Mouse (Mus musculus) embryonic facial prominence, embryonic 15.5 days (tissue): ENCODE data around the gene Skp2. TPM values are rescaled to one million over a fixed set of nuclear protein-coding genes. Genes with fewer than 3 reads are reported as not detected.

Source experiments
- ATAC-seq: fragments of 200-750 bp; cut with Nextera tagmentation; 2 replicates; pipeline ENCODE4 v1.8.0; 2017; ENCODE audit warnings: low read depth, moderate TSS enrichment; ENCODE audit not compliant: insufficient number of reproducible peaks, low FRiP score, low TSS enrichment
- H3K27ac ChIP-seq: fragments of 300-500 bp; sonication (generic); replicated peaks from 2 replicates; pipeline ENCODE4 v1.5.1; 2015; ENCODE audit warnings: mild to moderate bottlenecking, inconsistent platforms
- H3K27me3 ChIP-seq: fragments of 300-500 bp; sonication (generic); 2 replicates; pipeline ENCODE4 v1.6.1; 2015; ENCODE audit warnings: inconsistent platforms
- H3K36me3 ChIP-seq: fragments of 300-500 bp; sonication (generic); 2 replicates; pipeline ENCODE4 v1.6.1; 2015; ENCODE audit warnings: mild to moderate bottlenecking, inconsistent platforms
- H3K4me1 ChIP-seq: fragments of 300-500 bp; sonication (generic); 2 replicates; pipeline ENCODE4 v1.6.1; 2015; ENCODE audit warnings: inconsistent platforms
- H3K4me2 ChIP-seq: fragments of 300-500 bp; sonication (generic); replicated peaks from 2 replicates; pipeline ENCODE4 v1.6.1; 2015; ENCODE audit warnings: mild to moderate bottlenecking, inconsistent platforms
- H3K4me3 ChIP-seq: fragments of 300-500 bp; sonication (generic); replicated peaks from 2 replicates; pipeline ENCODE4 v1.5.1; 2015; ENCODE audit warnings: mild to moderate bottlenecking, inconsistent platforms
- H3K9ac ChIP-seq: fragments of 300-500 bp; sonication (generic); 2 replicates; pipeline ENCODE4 v1.6.1; 2015; ENCODE audit warnings: inconsistent platforms
- H3K9me3 ChIP-seq: fragments of 300-500 bp; sonication (generic); replicated peaks from 2 replicates; pipeline ENCODE4 v1.6.1; 2016; ENCODE audit warnings: inconsistent platforms
- WGBS: fragments of 180-500 bp; shearing (Covaris S2); methylation state at CpG from one replicate; pipeline ENCODE4 v1.1.7; 2015; 5-methylcytosine and 5-hydroxymethylcytosine counted together
- polyA plus RNA-seq: library from polyadenylated mRNA; unstranded; fragments of >200 nt; fragmentation: Nextera tagmentation; extraction: Ambion mirVana; gene quantifications from 2 replicates; pipeline ENCODE4 v1.2.1, GENCODE M21; 2015

Skp2 gene
- polyA plus RNA-seq, 1 experiment from 2014 or later: 64.2 TPM

- H3K27ac ChIP-seq: peak overlapping the region; percentile 63
- H3K36me3 ChIP-seq: peaks cover 32% of the 10 kb centered on the region
- H3K4me2 ChIP-seq: no peak overlapping the region
- WGBS: 26% methylated on average over 6 of the region's 6 CpGs
- no peak overlapping the region for H3K9ac ChIP-seq
- ATAC-seq: peak; percentile 56
- H3K9me3 ChIP-seq: no peaks in the 10 kb centered on the region
- no peak overlapping the region for H3K4me3 ChIP-seq
- H3K4me1 ChIP-seq: peaks cover 58% of the 10 kb centered on the region
- no peaks in the 10 kb centered on the region for H3K27me3 ChIP-seq
Measured at GRCm38 (mm10) chr15:9134891-9135507, 20.2 kb downstream of the Skp2 start.

- Histone ChIP-seq H3K9me3 (no peaks in the 10 kb centered on the region), H3K4me3 (no peak overlapping the region), H3K27ac (peak overlapping the region; percentile 49), H3K9ac (no peak overlapping the region), H3K4me2 (no peak overlapping the region), H3K27me3 (no peaks in the 10 kb centered on the region), H3K4me1 (peaks cover 39% of the 10 kb centered on the region), H3K36me3 (peaks cover 49% of the 10 kb centered on the region)
- WGBS: 66% methylated on average over 13 of the region's 13 CpGs
- no peak for ATAC-seq
Measured at GRCm38 (mm10) chr15:9132693-9133443, 22.4 kb downstream of the Skp2 start.

- H3K4me2 ChIP-seq: no peak overlapping the region
- peak overlapping the region; percentile 72 for H3K27ac ChIP-seq
- H3K36me3 ChIP-seq: peaks cover 49% of the 10 kb centered on the region
- ATAC-seq: no peak
- no peaks in the 10 kb centered on the region for H3K9me3 ChIP-seq
- no peaks in the 10 kb centered on the region for H3K27me3 ChIP-seq
- 54% methylated on average over 4 of the region's 4 CpGs for WGBS
- no peak overlapping the region for H3K9ac ChIP-seq
- H3K4me1 ChIP-seq: peaks cover 30% of the 10 kb centered on the region
- H3K4me3 ChIP-seq: no peak overlapping the region
Measured at GRCm38 (mm10) chr15:9131499-9131888, 23.7 kb downstream of the Skp2 start.

GRCm38 (mm10) chr15:9130772-9131498 is 24.3 kb downstream of the Skp2 start:
- no peak overlapping the region for H3K4me2 ChIP-seq
- peak; percentile 26; the same call in 1 of the 2 replicates for ATAC-seq

GRCm38 (mm10) chr15:9127051-9127791 is 28.0 kb downstream of the Skp2 start:
- Histone ChIP-seq H3K9me3 (no peaks in the 10 kb centered on the region), H3K4me1 (peaks cover 8% of the 10 kb centered on the region), H3K9ac (no peak overlapping the region), H3K4me2 (no peak overlapping the region), H3K36me3 (peaks cover 65% of the 10 kb centered on the region), H3K4me3 (no peak overlapping the region), H3K27ac (no peak overlapping the region), H3K27me3 (no peaks in the 10 kb centered on the region)
- 84% methylated on average over 7 of the region's 7 CpGs for WGBS
- ATAC-seq: no peak

More at GRCm38 (mm10) chr15:9130772-9131498, 24.3 kb downstream of the Skp2 start:
- Histone ChIP-seq H3K9me3 (no peaks in the 10 kb centered on the region), H3K27me3 (no peaks in the 10 kb centered on the region), H3K27ac (peak overlapping the region; percentile 72), H3K4me1 (peaks cover 30% of the 10 kb centered on the region), H3K4me3 (no peak overlapping the region), H3K9ac (no peak overlapping the region), H3K36me3 (peaks cover 48% of the 10 kb centered on the region)
- WGBS: 45% methylated on average over 9 of the region's 9 CpGs

GRCm38 (mm10) chr15:9124856-9125255 is 30.4 kb downstream of the Skp2 start:
- no peaks in the 10 kb centered on the region for H3K9me3 ChIP-seq
- H3K27ac ChIP-seq: no peak overlapping the region
- H3K4me1 ChIP-seq: no peaks in the 10 kb centered on the region
- no peak for ATAC-seq
- no peaks in the 10 kb centered on the region for H3K27me3 ChIP-seq
- WGBS: 93% methylated on average over 21 of the region's 21 CpGs
- no peak overlapping the region for H3K4me2 ChIP-seq
- H3K4me3 ChIP-seq: no peak overlapping the region
- H3K36me3 ChIP-seq: peaks cover 72% of the 10 kb centered on the region
- no peak overlapping the region for H3K9ac ChIP-seq

GRCm38 (mm10) chr15:9122989-9123388 is 32.2 kb downstream of the Skp2 start:
- 92% methylated on average over 4 of the region's 4 CpGs for WGBS
- no peaks in the 10 kb centered on the region for H3K27me3 ChIP-seq
- ATAC-seq: no peak
- no peak overlapping the region for H3K4me3 ChIP-seq
- no peaks in the 10 kb centered on the region for H3K4me1 ChIP-seq
- H3K27ac ChIP-seq: no peak overlapping the region
- H3K36me3 ChIP-seq: peaks cover 74% of the 10 kb centered on the region
- no peaks in the 10 kb centered on the region for H3K9me3 ChIP-seq
- no peak overlapping the region for H3K9ac ChIP-seq
- no peak overlapping the region for H3K4me2 ChIP-seq

- no peak for ATAC-seq
- peaks cover 85% of the 10 kb centered on the region for H3K36me3 ChIP-seq
- no peak overlapping the region for H3K9ac ChIP-seq
- no peak overlapping the region for H3K27ac ChIP-seq
- H3K27me3 ChIP-seq: no peaks in the 10 kb centered on the region
- H3K4me3 ChIP-seq: no peak overlapping the region
- no peak overlapping the region for H3K4me2 ChIP-seq
- WGBS: 92% methylated on average over 2 of the region's 2 CpGs
- H3K4me1 ChIP-seq: no peaks in the 10 kb centered on the region
- no peaks in the 10 kb centered on the region for H3K9me3 ChIP-seq
Measured at GRCm38 (mm10) chr15:9120081-9120480, 35.1 kb downstream of the Skp2 start.

- 91% methylated on average over 4 of the region's 4 CpGs for WGBS
- Histone ChIP-seq H3K4me1 (no peaks in the 10 kb centered on the region), H3K9me3 (no peaks in the 10 kb centered on the region), H3K4me3 (no peak overlapping the region), H3K4me2 (no peak overlapping the region), H3K27me3 (no peaks in the 10 kb centered on the region), H3K9ac (no peak overlapping the region), H3K36me3 (peaks cover 88% of the 10 kb centered on the region), H3K27ac (no peak overlapping the region)
- ATAC-seq: no peak
Measured at GRCm38 (mm10) chr15:9118852-9119251, 36.4 kb downstream of the Skp2 start.

- no peak overlapping the region for H3K9ac ChIP-seq
- no peak overlapping the region for H3K27ac ChIP-seq
- no peaks in the 10 kb centered on the region for H3K4me1 ChIP-seq
- H3K27me3 ChIP-seq: no peaks in the 10 kb centered on the region
- H3K4me3 ChIP-seq: no peak overlapping the region
- peaks cover 74% of the 10 kb centered on the region for H3K36me3 ChIP-seq
- ATAC-seq: no peak
- H3K9me3 ChIP-seq: no peaks in the 10 kb centered on the region
- no peak overlapping the region for H3K4me2 ChIP-seq
- 64% methylated on average over 5 of the region's 5 CpGs for WGBS
Measured at GRCm38 (mm10) chr15:9114599-9114998, 40.6 kb downstream of the Skp2 start.

GRCm38 (mm10) chr15:9114131-9114530 is 41.1 kb downstream of the Skp2 start:
- 90% methylated on average over 4 of the region's 4 CpGs for WGBS
- H3K27me3 ChIP-seq: no peaks in the 10 kb centered on the region
- no peaks in the 10 kb centered on the region for H3K9me3 ChIP-seq
- H3K27ac ChIP-seq: no peak overlapping the region
- no peak overlapping the region for H3K4me3 ChIP-seq
- peaks cover 69% of the 10 kb centered on the region for H3K36me3 ChIP-seq
- ATAC-seq: no peak
- no peak overlapping the region for H3K9ac ChIP-seq
- H3K4me1 ChIP-seq: no peaks in the 10 kb centered on the region
- H3K4me2 ChIP-seq: no peak overlapping the region
